Mouse (Mus musculus) right cerebral cortex, postnatal 10 days (tissue): ENCODE results near the gene Dennd2a.

Experiments
- DNase-seq, 2 experiments: peaks; one replicate each; pipeline ENCODE4 v3.0.0; 2021; ENCODE audit warnings: low spot score in 2 of 2

The Dennd2a gene

DNA sequence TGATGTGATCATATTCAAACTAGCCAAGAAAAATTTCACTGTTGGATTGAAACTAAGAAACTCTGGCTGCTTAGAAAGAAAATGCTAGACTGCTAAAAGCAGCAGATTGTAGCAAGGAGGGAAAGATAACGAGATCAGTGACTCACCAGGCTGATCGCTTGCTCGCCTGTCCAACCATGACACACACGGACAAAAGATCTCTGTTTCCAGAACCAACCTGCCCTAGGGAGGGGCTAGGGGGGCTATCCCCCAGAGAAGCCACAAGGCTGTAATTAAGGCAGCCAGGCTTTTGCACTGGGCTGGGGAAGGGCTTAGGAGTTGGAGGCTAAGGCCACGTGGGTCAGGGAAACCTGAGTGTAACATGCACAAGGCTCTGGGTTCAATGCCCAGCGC, 41.9 kb downstream of the Dennd2a start:
- DNase-seq, result no peak

DNA sequence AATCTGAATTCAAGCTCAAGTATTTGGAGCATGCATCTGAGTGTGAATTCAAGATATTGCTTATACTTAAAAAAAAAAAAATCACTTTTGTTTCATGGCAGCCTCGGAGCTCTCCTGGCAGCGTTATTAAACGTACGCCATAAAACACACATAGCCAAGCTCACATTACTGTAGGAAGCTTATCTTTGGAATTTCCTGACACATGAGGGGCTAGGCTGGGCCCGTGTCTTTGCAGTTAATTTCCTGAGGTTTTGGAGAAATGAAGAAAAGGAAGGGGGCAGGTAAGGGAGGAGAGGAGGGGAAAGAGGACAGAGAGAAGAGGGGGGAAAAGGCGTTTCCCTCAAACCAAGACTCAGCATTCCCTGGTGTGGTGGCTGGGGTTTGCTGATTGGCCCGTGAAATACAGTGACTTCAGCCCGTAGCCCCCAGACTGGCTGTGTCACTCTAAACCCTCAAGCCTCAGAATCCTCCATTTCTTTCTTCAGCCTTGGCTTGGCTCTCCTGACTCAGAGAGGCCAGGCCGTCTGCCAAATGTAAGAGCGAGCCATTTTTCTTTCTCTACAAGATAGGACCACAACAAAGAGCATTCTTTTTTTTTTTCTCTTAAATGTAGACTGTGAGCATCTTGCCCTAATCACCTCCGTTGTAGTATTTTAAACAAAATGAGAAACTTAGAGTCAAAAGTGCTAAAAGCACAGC, 42.5 kb downstream of the Dennd2a start:
- peak; percentile 57 to 62 for DNase-seq

DNA sequence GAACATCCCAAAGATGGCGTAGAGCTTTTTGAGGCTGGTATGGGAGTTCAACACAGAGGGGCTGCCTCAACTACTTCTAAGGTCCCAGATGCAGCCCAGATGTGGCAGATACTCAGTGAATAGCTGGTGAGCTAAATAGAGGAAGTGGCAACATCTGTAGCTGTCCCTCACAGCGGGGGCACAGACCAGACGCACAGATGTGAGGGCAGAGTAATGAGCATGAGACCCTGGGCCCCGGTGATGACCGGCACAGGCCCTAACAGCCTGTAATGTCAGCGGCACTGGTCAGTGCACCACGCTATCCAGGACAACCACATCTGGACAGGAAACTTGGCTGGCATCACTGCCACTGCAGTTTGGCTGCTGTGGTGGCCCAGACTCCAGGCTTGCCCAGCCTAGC, 54.2 kb downstream of the Dennd2a start:
- no peak for DNase-seq

DNA sequence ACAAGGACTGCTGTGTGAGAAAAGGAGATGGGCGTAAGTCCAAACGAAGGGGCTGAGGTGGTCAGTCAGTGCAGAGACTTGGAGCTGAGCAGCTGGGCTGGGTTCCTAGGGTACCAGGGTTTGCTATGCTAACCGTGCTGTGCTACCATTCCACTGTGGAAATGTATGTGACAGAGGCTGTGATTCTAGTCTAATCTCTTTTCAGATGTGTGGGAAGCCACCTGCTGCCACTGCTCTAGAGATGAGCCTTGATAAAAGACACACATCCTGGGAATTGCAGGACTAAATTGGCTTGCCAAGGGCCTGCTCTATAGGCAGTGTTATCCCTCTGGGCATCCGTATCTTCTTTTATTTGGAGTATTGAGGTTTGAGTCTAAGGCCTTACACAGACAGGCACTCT, 60.5 kb downstream of the Dennd2a start:
- no peak for DNase-seq

DNA sequence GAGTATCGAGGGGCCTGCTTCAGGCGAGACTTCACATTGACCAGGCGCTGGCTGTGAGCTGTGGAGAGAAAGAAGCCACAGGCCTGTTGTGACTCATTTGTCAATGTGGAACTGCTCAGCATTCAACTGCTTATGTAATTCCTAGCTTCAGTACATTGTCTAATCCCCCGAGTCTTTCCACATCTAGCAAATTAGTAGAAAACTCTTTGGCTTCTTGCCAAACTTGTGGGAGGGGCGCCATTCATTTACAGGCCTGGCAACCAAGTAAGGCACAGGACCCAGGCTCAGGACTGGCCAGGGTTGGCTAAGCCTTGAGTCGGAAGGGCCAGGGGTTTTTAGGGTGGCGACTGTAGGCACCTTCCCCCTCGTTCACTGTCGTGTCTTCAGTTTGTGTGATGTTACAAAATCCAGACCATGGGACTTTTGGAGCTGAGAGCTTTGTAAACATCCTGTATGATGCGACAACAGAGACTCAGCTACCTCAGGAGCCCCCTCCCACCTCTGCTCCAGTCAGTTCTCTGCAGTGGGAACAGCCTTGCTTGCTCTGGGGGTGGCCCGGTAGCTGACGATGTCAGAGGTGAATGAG, 64.4 kb downstream of the Dennd2a start:
- peak; percentile 66 to 79 for DNase-seq

DNA sequence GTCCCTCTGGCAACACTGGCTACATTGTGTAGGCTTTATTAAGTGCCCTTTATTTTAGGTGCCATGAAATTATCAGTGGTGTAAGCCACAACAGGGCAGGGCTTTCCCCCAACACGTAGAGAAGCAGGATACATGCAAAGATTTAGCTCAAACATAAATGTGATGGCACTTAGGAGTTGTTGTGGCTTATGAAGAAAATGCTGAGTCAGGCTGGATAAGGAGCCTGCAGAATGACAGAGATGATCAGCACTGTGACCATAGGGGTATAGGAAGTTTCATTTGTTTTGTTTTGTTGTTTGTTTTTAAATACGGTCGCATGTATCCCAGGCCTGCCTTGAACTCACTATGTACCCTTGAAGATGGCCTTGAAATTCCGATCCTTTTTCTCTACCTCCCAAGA, 65.5 kb downstream of the Dennd2a start:
- DNase-seq, result no peak

DNA sequence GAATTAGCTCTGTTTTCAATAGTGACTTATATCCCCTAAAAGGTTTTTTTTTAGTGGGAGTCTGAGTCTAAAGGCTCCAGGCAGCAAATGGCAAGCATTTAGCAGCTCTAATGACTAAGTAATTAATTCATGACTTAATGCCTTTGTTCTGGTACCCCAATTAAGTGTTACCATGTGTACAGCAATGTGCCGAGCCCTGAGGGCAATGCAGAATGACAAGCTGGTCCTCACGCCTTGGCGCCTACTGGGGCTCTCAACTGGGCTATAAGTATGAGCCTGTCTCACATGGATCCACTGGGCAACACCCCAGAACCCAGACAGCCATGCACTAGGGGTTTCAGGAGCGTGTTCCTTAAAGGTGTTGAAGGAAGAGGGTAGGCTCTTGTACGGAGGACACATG, 66.5 kb downstream of the Dennd2a start:
- no peak for DNase-seq

DNA sequence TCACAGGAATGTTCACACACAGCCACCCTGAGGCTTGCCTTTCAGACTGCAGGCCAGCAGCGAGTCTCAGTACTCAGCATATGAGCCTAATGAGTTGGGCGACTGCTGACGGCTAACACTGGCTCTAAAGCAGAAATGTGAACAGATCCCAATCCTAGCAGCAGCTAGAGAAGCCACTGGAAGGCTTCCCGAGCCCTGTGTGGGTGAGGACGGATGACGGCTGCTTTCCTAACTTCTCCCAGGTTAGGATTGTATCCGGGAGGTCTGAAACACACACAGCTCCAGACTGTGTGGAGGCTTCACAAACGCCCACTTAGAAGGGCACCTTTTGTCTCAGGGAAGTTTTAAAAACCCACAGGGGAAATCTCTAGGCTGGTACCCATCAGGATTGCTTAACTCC, 69.4 kb downstream of the Dennd2a start:
- DNase-seq, result no peak

DNA sequence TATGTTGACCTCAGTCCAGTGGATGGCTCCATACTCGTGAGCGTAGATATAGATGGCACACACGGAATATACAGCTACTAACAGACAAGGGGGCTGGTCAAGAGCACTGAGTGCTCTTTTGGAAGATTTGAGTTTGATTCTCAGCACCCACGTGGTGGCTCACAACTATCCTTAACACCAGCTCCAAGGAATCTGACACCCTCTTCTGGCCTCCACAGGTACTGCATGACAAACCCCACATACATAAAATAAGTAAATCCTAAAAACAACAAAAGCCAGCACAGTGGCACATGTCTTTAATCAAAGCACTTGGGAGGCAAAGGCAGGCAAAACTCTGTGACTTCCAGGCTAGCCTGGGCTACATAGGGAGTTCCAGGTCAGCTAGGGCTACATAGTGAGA, 74.0 kb downstream of the Dennd2a start:
- DNase-seq, result no peak

DNA sequence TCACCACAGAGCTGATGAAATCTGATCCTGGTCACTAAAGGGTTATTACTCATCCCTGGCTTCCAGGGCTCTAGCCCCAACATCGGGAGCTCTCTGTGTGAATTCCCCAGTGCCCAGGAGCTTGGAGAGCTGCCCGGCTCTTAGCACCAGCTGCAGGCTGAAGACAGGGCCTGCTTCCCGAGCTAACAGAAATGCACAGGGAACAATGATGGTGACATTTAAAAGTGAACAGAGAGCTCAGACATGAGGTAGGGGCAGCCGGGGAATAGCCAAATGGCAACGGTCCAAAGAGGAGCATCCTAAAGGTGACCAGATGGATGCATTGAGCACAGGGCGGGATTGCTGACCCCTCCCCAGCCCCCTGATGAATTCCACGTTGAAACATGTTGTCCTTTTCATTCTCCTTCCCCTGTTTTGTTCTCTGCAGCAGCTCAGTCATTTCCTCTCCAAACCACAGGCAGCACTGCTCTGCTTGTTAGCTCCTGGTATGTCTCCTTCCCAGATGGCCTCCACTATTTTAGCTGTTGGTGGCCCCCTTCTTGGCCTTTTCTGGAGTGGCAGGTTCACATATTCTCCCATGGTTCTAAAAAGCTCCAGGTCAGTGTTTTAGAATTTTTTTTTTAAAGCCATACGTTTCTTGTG, 79.0 kb downstream of the Dennd2a start:
- DNase-seq, result peak; percentile 76 to 85

DNA sequence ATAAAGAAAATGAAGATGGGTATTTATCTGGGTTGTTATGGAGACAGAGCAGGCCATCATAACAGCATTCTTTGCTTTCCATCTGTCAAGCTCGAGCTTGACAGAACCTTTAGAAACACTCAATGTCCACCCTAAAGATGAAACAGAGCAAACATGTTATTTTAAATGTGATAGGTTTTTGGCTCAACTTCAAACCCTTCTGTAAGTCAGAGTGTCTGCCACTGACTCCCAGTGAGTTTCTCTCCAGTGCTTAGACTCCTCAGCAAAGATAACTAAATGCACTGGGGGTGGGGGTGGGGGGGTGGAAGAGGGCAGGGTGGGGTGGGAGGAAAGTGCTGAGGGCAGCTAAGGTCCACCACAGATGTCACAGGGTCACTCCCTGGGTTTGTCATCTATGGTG, 81.0 kb downstream of the Dennd2a start:
- no peak for DNase-seq

DNA sequence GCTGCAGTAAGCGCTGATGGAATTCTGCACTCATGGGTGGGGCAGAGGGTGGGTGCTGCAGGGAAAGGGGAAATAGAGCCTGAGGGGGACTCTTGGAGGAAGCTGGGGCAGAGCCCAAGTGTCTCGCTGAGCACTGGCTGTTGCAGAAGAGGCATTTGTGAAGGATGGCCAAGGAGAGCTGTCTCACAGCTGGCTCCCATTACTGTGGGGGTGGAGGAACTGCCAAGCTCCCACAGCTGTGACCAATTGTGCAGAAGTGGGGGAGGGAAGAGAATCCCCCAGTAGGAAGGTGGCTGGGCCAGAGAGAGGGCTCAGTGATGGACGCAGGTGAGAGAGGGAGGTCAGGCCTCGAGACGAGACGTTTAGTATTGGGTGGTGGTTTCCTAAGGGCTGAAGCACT, 83.2 kb downstream of the Dennd2a start:
- DNase-seq, result peak; percentile 36 to 40

DNA sequence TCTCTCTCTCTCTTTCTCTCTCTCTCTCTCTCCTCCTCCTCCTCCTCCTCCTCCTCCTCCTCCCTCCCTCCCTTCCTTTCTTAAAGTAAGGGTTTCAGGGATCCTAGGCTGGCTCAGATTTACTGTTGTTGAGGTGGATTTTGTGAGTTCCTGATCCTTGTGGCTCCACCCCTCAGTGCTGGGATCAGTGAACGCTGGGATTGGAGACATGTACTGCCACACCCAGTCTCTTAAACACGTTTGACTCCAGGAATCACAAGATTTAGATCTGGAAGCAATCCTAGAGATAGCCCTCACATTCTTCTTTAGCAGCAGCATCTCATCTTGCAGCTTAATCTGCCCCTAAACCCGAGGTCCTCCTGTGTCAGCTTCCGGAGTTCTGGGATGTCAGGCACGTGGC, 84.8 kb downstream of the Dennd2a start:
- DNase-seq, result no peak

DNA sequence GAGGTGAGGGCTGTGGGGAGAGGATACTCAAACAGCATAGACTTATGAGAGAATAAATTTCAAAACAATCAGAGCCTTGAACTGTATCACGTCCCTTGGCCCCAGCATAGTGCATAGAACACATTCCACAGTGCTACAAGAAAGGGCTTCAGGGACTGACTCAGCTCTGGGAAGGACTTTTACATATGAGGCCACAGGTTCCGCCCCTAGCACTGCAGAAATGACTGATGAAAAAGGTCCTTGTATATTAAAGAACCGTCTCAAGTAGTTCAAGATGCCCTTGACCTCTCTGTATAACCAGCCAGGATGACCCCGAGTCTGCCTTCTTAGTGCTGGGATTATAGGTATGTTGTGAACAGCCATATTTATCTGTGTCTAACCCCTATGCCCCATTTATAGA, 85.4 kb downstream of the Dennd2a start:
- DNase-seq, result no peak

DNA sequence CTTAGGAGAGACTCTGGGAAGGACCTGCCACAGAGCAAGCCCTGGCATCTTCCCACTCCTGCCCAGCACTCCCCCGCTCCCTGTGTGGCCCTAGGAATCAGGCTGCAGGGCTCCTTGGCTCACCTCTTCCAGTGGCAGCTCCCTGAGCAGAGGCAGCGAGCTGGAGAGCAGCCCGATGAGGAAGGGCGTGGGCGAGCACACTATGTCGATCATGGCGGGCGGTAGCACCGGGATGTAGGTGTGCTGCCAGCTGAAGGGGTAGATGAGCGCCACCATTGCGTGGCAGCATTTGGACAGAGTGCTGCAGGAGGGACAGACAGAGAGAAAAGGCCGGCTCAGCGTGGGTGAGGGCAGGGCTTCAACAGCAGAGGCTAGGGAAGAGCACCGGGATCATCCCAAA, 87.6 kb downstream of the Dennd2a start:
- DNase-seq, result no peak

DNA sequence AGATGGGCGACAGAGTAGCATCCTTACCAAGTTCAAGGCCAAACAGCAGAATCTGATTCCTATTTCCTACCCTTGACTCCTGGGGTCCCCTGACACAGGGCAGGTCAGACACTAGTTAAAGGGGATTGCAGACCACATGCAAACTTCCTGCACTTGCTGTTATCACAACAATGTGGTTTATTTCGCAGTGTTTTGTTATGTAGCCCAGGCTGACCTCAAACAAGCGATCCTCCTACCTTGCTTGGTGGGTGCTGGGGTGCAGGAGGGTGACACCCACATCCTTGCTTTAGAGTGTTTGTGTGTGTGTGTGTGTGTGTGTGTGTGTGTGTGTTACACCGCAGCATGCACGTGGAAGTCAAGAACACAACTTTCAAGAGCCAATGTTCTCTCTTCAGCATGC, 88.2 kb downstream of the Dennd2a start:
- DNase-seq, result no peak

DNA sequence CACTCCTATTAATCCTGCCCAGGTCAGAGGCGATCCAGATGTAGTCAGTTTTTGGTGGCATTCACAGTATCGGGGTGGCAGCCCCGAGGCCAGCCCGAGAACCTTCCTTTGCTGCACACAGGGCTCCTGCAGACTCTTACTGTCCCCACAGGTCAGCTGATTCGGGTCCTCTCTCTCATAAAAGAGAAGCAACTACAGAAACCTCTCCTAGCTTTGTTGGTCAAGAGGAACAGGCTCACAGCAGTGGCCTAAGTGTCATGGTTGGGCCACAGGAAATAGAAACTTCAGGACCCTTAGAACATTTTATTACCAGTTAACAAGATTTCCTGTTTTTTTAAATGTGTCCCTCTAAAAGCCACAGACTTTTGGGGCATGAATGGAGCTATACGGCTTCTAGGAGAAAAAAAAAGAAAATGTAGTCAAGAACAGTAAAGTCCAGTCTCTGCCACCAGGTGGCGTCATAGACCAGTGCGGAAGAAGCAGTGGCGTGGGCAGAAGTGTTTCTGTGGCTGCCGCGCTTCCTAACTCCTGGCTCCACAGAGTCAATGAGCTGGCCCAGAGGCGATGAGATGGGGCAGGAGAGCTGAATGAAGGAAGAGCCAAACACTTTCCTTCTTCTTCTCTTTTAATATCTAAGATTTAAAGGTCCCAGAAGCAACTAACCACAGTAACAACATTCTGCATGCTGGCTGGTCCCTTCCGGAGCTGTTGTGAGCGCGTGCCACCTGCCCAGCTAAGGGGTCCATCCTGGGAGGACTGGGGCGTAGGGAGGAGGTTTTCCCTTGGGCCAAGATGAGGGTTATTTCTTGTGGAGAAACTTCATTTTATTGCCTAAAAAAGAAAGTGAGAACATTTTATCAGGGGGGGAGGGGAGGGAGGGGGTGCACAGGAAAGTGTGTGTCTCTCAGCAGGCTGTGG, 94.8 kb downstream of the Dennd2a start:
- DNase-seq, result peak; percentile 83 to 90

DNA sequence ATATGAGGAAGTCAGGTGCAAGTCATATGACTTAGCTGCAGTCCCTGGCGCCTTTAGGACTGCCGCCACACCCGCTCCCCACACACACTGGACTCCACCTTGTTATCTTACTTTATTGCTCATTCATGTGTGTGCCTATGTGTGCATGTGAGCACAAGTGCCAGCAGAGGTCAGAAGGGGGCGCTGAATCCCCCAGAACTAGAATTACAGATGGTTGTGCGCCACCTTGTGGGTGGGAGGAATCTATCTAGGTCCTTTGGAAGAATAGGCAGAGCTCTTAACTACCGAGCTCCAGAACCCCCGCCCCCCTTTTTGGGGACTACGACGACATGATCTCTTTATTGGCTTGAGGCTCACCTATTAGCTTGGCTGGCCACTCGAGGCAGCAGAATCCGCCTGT, 97.6 kb downstream of the Dennd2a start:
- no peak for DNase-seq

DNA sequence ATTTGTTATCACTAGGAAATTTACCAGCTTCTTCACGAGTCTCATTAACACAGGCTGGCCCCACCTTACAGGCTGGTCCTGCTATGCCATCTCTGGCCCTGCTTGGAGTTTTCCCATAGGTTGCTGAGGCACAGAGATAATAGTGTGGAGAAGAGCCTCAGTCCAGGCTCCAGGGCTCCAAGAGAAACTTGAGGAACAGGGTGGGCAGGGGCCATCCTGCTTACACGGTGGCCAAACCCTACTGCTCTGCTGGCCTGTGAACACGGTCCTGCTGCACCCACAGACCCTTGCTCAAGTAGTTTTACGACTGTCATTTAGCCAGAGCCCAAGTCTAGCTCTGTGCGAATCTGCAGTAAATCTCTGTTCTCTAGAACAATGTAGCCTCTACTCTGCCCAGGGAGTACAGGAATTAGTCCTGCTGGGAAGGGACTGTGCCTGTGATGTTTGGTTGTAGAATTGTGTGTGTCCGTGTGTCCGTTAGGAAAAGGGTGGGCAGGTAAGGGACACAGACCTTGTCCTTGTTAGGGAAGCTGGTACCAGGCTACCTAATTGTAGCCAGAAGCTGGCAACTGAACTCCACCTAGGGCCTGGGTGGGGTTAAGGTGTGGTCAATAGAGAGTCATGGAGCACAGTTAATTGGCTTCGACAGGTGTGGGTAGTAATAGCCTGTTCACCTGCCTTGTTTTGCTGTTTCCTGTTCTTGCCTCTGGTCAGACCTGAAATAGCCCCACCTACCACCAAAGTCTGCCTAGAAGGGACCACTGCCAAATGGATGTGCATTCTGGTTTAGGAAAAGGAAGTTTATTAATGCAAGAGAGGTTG, 102.1 kb downstream of the Dennd2a start:
- DNase-seq, result no peak

DNA sequence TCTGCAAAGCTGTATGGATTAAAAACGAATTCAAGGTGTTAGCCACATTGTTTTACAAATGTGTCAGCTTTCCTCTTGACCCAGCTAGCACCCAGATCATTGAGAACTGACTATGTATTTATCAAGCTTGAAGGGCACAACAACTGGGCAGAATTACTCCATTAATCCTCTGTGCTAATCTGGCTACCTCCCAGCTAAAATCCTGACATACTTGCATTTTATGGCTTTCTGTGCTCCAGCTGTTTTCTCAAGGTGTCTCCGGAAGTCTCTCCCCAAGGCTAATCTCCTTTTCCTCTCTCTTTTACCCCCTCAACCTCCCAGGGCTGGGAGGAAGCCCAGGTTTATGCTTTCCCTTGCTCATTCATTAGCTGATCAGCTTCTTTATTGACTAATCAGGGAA, 103.1 kb downstream of the Dennd2a start:
- DNase-seq, result no peak

DNA sequence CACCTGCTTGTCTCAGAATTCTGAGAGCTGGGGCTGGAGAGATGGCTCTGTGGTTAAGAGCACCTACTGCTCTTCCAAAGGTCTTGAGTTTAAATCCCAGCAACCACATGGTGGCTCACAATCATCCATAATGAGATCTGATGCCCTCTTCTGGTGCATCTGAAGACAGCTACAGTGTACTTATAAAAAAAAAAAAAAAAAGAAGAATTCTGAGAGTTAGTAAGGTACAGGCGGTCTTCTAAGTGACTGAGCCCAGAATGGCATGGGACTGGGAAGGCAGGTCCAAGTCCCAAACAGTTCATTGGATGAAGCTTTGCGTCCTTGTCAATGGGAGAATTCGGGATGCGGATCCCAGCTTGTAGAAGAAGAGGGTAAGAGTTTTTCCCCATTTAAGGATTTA, 104.1 kb downstream of the Dennd2a start:
- DNase-seq, result no peak

DNA sequence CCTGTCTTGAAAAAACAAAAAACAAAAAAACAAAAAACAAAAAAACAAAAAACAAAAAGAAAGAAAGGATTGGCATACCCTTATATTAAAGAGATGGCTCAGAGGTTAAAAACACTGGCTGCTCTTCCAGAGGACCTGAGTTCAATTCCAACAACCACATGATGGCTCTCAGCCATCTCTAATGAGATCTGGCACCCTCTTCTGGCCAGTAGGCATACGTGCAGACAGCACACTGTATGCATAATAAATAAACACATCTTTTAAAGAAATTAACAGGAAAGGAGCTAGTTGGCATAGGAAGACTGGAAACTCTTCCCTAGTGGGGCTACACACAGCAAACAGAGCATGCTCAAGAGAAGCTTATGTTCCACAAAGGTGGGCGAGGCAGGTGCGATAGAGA, 106.6 kb downstream of the Dennd2a start:
- DNase-seq, result no peak
